Mouse (Mus musculus) stomach, embryonic 15.5 days (tissue): Measurements from ENCODE around the gene Vwf. TPM values are rescaled to one million over a fixed set of nuclear protein-coding genes. Genes with fewer than 3 reads are reported as not detected.

Source experiments
- ATAC-seq: fragments of 200-750 bp; cut with Nextera tagmentation; 2 replicates; pipeline ENCODE4 v1.8.0; 2017; ENCODE audit warnings: low read depth, moderate number of reproducible peaks, moderate TSS enrichment; ENCODE audit not compliant: insufficient read depth, low FRiP score
- H3K27ac ChIP-seq: fragments of 300-500 bp; sonication (generic); 2 replicates; pipeline ENCODE4 v1.5.1; 2015; ENCODE audit warnings: mild to moderate bottlenecking, inconsistent platforms
- H3K27me3 ChIP-seq: fragments of 300-500 bp; sonication (generic); replicated peaks from 2 replicates; pipeline ENCODE4 v1.6.1; 2015; ENCODE audit warnings: inconsistent platforms
- H3K36me3 ChIP-seq: fragments of 300-500 bp; sonication (generic); 2 replicates; pipeline ENCODE4 v1.6.1; 2015; ENCODE audit warnings: inconsistent platforms
- H3K4me1 ChIP-seq: fragments of 300-500 bp; sonication (generic); 2 replicates; pipeline ENCODE4 v1.6.1; 2015; ENCODE audit warnings: inconsistent platforms
- H3K4me2 ChIP-seq: fragments of 300-500 bp; sonication (generic); 2 replicates; pipeline ENCODE4 v1.6.1; 2015; ENCODE audit warnings: mild to moderate bottlenecking, inconsistent platforms
- H3K4me3 ChIP-seq: fragments of 300-500 bp; sonication (generic); replicated peaks from 2 replicates; pipeline ENCODE4 v1.5.1; 2015; ENCODE audit warnings: inconsistent platforms
- H3K9ac ChIP-seq: fragments of 300-500 bp; sonication (generic); 2 replicates; pipeline ENCODE4 v1.6.1; 2015; ENCODE audit warnings: inconsistent platforms
- H3K9me3 ChIP-seq: fragments of 300-500 bp; sonication (generic); 2 replicates; pipeline ENCODE4 v1.6.1; 2016; ENCODE audit warnings: inconsistent platforms
- WGBS: fragments of 180-500 bp; shearing (Covaris S2); methylation state at CpG from one replicate; pipeline ENCODE4 v1.1.7; 2015; 5-methylcytosine and 5-hydroxymethylcytosine counted together
- polyA plus RNA-seq: library from polyadenylated mRNA; unstranded; fragments of >200 nt; fragmentation: Nextera tagmentation; extraction: Ambion mirVana; gene quantifications from 2 replicates; pipeline ENCODE4 v1.2.1, GENCODE M21; 2015

Gene Vwf
- polyA plus RNA-seq, 1 experiment from 2014 or later = 6.6 TPM

DNA sequence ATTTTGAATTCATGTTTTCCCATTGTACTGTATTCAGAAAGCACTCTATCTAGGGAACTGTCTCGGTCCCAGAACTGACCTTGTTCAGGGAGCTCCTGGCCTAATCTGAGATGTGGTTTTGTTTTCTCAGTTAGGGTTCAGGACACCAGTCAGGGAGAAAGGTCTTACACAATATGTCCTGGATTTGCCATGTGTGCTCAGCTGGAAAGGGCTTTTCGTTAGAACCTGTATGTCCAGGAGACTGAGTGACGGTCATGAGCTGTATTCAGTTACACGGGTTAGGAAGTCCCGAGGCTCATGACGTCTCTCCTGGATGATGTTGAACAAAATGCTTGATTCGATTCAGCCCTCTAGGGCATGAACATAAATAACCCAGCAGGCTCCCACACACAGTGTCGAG, 43.9 kb downstream of the Vwf start:
- 69% methylated on average over 8 of the region's 8 CpGs for WGBS
- no peak for ATAC-seq
- Histone ChIP-seq H3K4me2 (no peak overlapping the region), H3K27ac (no peak overlapping the region), H3K9ac (no peak overlapping the region), H3K4me3 (no peak overlapping the region), H3K9me3 (no peaks in the 10 kb centered on the region), H3K36me3 (no peaks in the 10 kb centered on the region), H3K27me3 (no peaks in the 10 kb centered on the region), H3K4me1 (0 out of 2 replicates have a peak, but pooled peaks cover under 1% of the 10 kb centered on the region)

DNA sequence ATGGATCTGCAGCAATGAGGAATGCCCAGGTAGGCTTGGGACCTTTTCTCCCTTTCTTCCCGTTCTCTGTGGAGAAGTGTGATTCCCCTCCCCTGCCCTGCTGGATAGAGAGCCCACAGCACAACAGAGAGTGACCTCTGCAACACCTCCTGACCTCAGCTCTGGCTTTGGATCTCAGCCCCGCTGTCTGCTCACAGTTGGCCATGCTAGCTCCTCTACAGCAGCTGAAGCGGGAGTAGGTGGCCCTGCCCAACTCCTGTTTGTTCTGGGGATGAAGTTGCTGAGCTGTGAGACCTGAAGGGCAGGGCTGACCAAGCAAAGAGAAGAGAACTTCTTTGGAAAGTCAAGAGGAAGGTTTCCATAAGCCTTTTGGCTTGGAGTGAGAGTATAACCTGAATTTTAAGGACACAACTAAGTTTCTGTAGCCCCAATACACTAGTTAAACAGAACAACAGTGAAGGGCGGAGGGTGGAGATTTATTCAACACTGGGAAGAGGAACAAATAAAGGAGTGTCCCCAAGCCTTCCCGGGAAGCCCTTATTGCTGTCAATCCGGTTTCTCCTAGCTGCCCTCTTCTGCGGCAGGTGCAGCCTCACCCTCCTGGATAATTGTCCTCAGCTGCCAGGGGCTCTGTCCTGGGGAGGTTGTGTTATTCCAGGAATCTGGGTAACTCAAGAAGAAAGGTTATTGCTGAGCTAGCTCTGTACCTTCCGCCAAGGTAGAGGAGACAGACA, 45.2 kb downstream of the Vwf start:
- H3K9ac ChIP-seq = no peak overlapping the region
- no peaks in the 10 kb centered on the region for H3K36me3 ChIP-seq
- no peaks in the 10 kb centered on the region for H3K27me3 ChIP-seq
- H3K4me2 ChIP-seq = peak overlapping the region; percentile 23; the same call in 1 of the 2 replicates
- no peaks in the 10 kb centered on the region for H3K9me3 ChIP-seq
- peak; percentile 70 for ATAC-seq
- H3K4me1 ChIP-seq = 0 out of 2 replicates have a peak, but pooled peaks cover 11% of the 10 kb centered on the region
- H3K27ac ChIP-seq = peak overlapping the region; percentile 87
- WGBS = 47% methylated on average over 8 of the region's 8 CpGs
- no peak overlapping the region for H3K4me3 ChIP-seq

DNA sequence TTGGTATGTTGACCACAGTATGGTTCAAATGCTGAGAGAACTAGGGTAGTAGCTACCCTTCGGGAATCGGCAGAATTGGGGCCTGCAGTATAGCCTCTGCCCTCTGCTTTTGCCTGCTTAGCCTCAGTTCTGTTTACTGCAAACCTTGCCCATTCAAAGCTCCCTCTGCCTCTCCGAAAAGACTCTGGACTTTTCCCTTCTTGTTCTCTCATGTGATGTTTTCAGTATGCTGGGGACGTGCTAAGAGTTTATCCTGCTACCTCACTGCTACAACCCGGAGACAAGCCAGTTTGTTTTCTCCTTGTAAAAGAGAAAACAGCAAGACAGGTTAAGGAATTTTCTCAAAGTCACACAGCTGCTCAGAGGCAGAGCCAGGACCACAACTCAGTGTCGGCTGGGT, 46.0 kb downstream of the Vwf start:
- peak overlapping the region; percentile 87; the same call in 1 of the 2 replicates for H3K27ac ChIP-seq

DNA sequence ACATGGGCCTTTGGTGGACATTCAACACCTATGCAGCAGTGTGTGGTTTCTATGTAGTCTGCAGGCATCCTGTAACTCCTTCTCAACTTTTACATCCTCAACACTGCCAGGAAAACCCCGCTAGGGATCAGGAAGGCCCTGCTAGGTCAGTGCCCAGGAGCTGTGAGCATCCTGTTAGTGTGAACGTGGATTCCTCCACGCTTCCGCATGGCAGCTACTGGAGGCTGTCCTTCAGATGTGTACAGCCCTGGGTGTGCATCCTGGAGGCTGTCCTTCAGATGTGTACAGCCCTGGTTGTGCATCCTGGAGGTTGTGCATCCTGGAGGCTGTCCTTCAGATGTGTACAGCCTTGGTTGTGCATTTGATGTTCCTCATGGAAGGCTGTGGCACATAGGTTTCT, 47.7 kb downstream of the Vwf start:
- H3K4me3 ChIP-seq = no peak overlapping the region
- whole genome bisulfite sequencing = 81% methylated on average over 4 of the region's 4 CpGs
- no peak overlapping the region for H3K4me2 ChIP-seq
- 0 out of 2 replicates have a peak, but pooled peaks cover 11% of the 10 kb centered on the region for H3K4me1 ChIP-seq
- H3K27ac ChIP-seq = no peak overlapping the region; the same call in 1 of the 2 replicates
- no peak for ATAC-seq
- no peak overlapping the region for H3K9ac ChIP-seq
- H3K36me3 ChIP-seq = no peaks in the 10 kb centered on the region
- H3K9me3 ChIP-seq = no peaks in the 10 kb centered on the region
- no peaks in the 10 kb centered on the region for H3K27me3 ChIP-seq

More for the DNA sequence above, 46.0 kb downstream of the Vwf start:
- Histone ChIP-seq H3K4me2 (no peak overlapping the region), H3K4me3 (no peak overlapping the region), H3K36me3 (no peaks in the 10 kb centered on the region), H3K4me1 (0 out of 2 replicates have a peak, but pooled peaks cover 11% of the 10 kb centered on the region), H3K27me3 (no peaks in the 10 kb centered on the region), H3K9ac (no peak overlapping the region), H3K9me3 (no peaks in the 10 kb centered on the region)
- WGBS = 80% methylated on average over 6 of the region's 6 CpGs
- no peak for ATAC-seq

DNA sequence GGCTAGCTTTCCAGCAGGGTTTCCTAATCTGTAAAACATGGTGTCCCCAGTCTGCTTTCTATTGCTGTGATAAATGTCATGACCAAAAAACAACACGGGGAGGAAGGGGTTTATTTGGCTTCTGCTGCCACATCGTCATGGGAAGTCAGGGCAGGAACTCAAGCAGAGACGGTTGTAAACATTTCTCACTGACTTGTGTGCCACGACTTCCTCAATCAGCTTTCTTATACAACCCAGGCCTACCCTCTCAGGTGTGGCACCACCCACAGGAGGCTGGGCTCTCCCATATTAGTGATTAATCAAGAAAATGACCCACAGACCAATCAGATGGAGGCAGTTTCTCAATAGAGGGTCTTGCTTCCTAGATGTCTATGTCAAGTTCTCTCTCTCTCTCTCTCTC, 48.3 kb downstream of the Vwf start:
- Histone ChIP-seq H3K9ac (no peak overlapping the region), H3K4me2 (no peak overlapping the region), H3K36me3 (no peaks in the 10 kb centered on the region), H3K27ac (no peak overlapping the region; the same call in 1 of the 2 replicates), H3K4me3 (no peak overlapping the region), H3K9me3 (no peaks in the 10 kb centered on the region), H3K27me3 (no peaks in the 10 kb centered on the region), H3K4me1 (0 out of 2 replicates have a peak, but pooled peaks cover 11% of the 10 kb centered on the region)
- ATAC-seq = no peak
- WGBS = 18% methylated on average over 4 of the region's 4 CpGs

DNA sequence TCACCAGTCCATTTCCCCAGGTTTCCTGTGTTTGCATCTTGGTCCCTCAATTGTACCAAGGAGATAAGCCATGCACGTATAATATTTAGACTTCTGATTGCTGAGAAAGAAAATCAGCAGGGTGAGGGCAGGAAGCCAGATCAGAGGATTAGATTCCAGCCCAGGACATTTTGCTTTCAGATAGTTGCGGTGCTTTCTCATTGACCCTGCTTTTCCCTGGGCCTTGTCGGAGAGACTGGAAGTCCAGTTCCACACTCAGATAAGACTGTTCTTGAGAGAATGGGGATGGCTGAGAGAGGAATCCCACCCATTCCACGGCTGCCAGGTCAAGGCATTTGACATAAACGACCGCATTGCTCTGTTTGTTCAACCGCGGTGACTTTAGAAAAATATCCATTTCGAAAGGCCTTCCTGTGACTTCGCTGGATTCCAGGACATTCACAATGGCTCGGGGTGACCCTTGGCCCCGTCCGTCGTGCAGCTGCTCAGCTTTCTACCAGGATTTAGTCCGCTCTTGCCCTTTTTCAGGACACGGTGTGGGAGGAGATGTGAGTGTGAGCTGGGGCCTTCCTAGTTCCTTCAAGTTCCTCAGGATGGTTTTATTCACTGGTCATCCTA, 50.2 kb downstream of the Vwf start:
- Histone ChIP-seq H3K27me3 (no peaks in the 10 kb centered on the region), H3K9me3 (no peaks in the 10 kb centered on the region), H3K27ac (no peak overlapping the region), H3K4me1 (0 out of 2 replicates have a peak, but pooled peaks cover 15% of the 10 kb centered on the region), H3K9ac (no peak overlapping the region), H3K4me3 (no peak overlapping the region), H3K36me3 (no peaks in the 10 kb centered on the region), H3K4me2 (no peak overlapping the region)
- WGBS = 36% methylated on average over 16 of the region's 16 CpGs
- no peak for ATAC-seq

DNA sequence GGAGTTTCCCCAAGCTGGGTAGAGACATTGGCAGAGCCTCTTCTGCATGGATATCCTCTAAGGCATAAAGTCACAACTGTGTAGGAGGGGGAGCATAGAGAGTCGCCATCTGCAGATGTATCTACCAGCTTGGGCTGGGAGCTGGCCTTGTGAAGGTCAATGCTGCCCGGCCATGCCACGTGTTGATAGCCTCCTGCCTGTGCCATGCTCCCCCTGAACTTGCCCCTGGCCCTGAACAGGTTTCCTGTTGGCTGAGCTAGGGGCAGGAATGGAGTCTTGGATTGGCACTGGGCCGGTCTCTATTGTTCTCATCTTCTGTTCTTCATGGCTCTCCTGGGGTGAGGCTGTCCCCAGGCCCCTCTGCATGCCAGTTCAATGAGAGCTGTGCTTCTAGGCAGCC, 51.1 kb downstream of the Vwf start:
- Histone ChIP-seq H3K4me2 (no peak overlapping the region), H3K4me1 (0 out of 2 replicates have a peak, but pooled peaks cover 15% of the 10 kb centered on the region), H3K27ac (no peak overlapping the region), H3K27me3 (no peaks in the 10 kb centered on the region), H3K4me3 (no peak overlapping the region), H3K9me3 (no peaks in the 10 kb centered on the region), H3K9ac (no peak overlapping the region), H3K36me3 (no peaks in the 10 kb centered on the region)
- 82% methylated on average over 4 of the region's 4 CpGs for WGBS
- ATAC-seq = no peak

DNA sequence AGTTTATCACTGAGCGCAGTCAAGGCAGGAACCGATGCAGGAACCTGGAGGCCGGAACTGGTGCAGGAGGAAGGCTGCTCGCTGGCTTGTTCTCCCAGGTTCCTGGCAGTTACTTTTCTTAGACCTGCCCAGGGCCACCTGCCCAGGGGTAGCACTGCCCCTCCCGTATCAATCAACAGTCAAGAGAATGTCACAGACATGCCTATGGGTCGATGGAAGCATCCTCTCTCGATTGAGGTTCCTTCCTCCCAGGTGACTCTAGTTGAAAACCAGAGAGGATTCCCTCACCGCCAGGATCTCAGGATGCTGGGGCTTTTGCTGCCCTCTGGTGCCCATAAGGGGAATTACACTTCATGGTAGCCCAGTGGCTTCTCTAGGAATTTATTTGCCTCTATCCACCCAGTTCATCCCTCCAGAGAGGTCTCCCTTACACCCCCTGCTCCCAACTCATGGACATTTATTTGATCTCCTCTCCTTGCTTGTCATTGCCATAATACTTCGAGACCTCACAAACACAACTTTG, 53.5 kb downstream of the Vwf start:
- H3K27me3 ChIP-seq = no peaks in the 10 kb centered on the region
- H3K9me3 ChIP-seq = no peaks in the 10 kb centered on the region
- H3K4me3 ChIP-seq = no peak overlapping the region
- no peak overlapping the region for H3K27ac ChIP-seq
- H3K36me3 ChIP-seq = no peaks in the 10 kb centered on the region
- no peak for ATAC-seq
- H3K9ac ChIP-seq = no peak overlapping the region
- H3K4me1 ChIP-seq = peaks cover 24% of the 10 kb centered on the region; the same call in 1 of the 2 replicates
- H3K4me2 ChIP-seq = no peak overlapping the region
- 39% methylated on average over 9 of the region's 9 CpGs for WGBS

DNA sequence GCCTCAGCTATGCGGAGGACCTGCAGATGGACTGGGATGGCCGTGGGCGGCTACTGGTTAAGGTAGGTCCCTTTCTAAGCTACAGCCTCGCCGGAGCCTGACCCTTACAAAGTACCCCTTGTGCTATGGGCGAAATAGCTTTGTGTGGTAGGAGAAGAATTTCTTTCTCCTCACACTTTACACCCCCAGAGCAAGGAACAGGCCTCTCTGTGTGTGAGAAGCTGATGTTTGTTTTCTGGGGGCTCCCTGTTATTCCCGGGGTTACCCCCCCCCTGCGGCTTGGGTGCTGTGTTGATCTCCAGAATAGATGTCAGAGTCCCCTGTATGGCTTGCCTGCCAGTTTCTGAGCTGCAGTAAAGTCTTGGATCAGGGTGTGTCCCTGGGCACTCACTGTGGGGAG, 54.1 kb downstream of the Vwf start:
- H3K36me3 ChIP-seq = no peaks in the 10 kb centered on the region
- H3K9ac ChIP-seq = no peak overlapping the region
- 75% methylated on average over 8 of the region's 8 CpGs for WGBS

DNA sequence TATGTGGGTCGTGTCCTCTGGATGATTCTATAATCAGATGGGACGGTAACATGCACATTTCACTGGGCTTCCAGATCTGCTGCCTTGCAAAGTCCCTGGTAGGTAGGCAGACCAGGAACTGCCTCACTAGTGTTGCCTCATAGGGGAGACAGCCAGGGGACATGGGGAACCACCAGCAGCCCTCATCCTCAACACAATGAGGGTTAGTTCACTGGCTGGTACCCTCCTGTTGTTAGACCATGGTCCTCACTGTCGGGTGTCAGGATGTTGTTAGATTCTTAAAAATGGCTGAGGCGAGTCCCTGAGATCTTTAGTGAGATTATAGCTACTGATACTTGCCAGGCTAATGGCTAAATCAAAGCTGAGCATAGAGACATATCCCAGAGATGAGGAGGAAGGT, 54.6 kb downstream of the Vwf start:
- H3K36me3 ChIP-seq = no peaks in the 10 kb centered on the region
- H3K4me2 ChIP-seq = no peak overlapping the region
- no peak for ATAC-seq
- no peak overlapping the region for H3K4me3 ChIP-seq
- no peaks in the 10 kb centered on the region for H3K9me3 ChIP-seq
- H3K4me1 ChIP-seq = peaks cover 16% of the 10 kb centered on the region; the same call in 1 of the 2 replicates
- no peak overlapping the region for H3K27ac ChIP-seq
- H3K9ac ChIP-seq = no peak overlapping the region
- no peaks in the 10 kb centered on the region for H3K27me3 ChIP-seq
- 59% methylated on average over 4 of the region's 4 CpGs for WGBS

More for the DNA sequence above, 54.1 kb downstream of the Vwf start:
- Histone ChIP-seq H3K4me1 (peaks cover 21% of the 10 kb centered on the region; the same call in 1 of the 2 replicates), H3K9me3 (no peaks in the 10 kb centered on the region), H3K4me2 (no peak overlapping the region), H3K27ac (no peak overlapping the region), H3K27me3 (no peaks in the 10 kb centered on the region), H3K4me3 (no peak overlapping the region)
- ATAC-seq = no peak

DNA sequence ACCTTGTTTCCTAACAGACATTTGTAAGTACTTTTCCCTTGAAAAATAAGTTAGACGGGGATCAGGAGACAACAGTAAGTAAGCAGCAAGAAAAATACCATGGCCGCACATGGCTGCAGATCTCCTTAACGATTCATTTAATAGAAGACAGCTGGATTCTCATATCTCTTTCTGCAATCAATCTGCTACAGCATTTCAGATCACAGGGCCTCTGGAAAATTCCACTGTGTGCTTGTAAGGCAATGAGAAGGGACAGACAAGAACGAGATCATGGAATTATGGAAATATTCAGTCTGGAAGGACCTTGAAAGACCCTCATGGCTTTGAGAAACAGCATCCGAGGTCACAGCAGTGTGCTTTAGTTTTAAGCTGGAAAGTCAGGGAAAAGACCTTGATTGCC, 55.2 kb downstream of the Vwf start:
- no peaks in the 10 kb centered on the region for H3K9me3 ChIP-seq
- 50% methylated on average over 5 of the region's 5 CpGs for WGBS
- H3K27ac ChIP-seq = no peak overlapping the region
- H3K36me3 ChIP-seq = no peaks in the 10 kb centered on the region
- peaks cover 13% of the 10 kb centered on the region; the same call in 1 of the 2 replicates for H3K4me1 ChIP-seq
- no peak overlapping the region for H3K4me3 ChIP-seq
- no peak overlapping the region for H3K4me2 ChIP-seq
- no peaks in the 10 kb centered on the region for H3K27me3 ChIP-seq
- ATAC-seq = no peak
- H3K9ac ChIP-seq = no peak overlapping the region

DNA sequence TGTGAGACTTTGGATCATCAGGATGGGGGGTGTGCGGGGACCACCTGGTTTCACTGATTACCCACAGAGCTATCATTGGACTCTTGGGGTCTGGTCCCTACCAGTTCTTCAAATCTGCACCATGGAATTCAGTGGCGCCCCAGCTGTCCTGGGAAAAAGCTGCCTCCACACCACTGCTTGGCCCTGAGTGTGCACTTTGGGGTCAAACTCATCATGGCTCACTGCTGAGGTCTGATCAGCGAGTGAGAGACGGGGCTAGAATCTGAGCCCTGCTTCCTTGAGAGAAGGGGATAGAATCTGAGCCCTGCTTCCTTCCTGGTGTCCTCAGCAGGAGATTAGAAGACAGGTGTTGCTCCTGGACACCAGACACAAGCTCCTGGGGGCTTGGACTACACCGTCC, 55.8 kb downstream of the Vwf start:
- 75% methylated on average over 5 of the region's 5 CpGs for WGBS
- H3K4me3 ChIP-seq = no peak overlapping the region

More for the DNA sequence above, 55.8 kb downstream of the Vwf start:
- no peaks in the 10 kb centered on the region for H3K36me3 ChIP-seq
- H3K9me3 ChIP-seq = no peaks in the 10 kb centered on the region
- H3K27ac ChIP-seq = no peak overlapping the region
- peaks cover 13% of the 10 kb centered on the region; the same call in 1 of the 2 replicates for H3K4me1 ChIP-seq
- ATAC-seq = no peak
- H3K27me3 ChIP-seq = no peaks in the 10 kb centered on the region
- no peak overlapping the region for H3K9ac ChIP-seq
- H3K4me2 ChIP-seq = no peak overlapping the region
